In genomic region chr6:37541171-37541570, GRCm38 (mm10) we compare ENCODE assay signal across 23 mouse cellular contexts. TPM values are rescaled to one million over a fixed set of nuclear protein-coding genes. Genes with fewer than 3 reads are reported as not detected.
DNase-seq lines count a peak whose midpoint lies in the region; ATAC-seq and TF ChIP-seq lines count a peak whose summit lies in the region.
"Had no signal": no experiment of that assay in that cellular context is flagged by ENCODE, and none has a peak within 500 bp of the region (broad histone marks: within the 10 kb centered on the region; RNA-seq: fewer than 3 reads in every experiment).

No protein-coding gene starts in this region.

- no peaks in the 10 kb centered on the region for H3K36me3 ChIP-seq in kidney, embryonic 15.5 days
- no peaks in the 10 kb centered on the region for H3K36me3 ChIP-seq in liver, postnatal 0 days (replicated peaks; ENCODE audit: insufficient read depth, low read length)
- H3K36me3 ChIP-seq in liver, embryonic 11.5 days (ENCODE audit: control insufficient read depth, insufficient read depth, low read length): no peaks in the 10 kb centered on the region
- no peaks in the 10 kb centered on the region for H3K36me3 ChIP-seq in midbrain, embryonic 11.5 days (ENCODE audit: control insufficient read depth, insufficient read depth, low read length)
- H3K36me3 ChIP-seq: embryonic facial prominence, embryonic 10.5 days; heart, embryonic 13.5 days had no signal

- 58% methylated on average over 3 of the region's 3 CpGs for WGBS in kidney, embryonic 15.5 days
- WGBS in liver, postnatal 0 days (ENCODE audit: insufficient replicate concordance): 54% methylated on average over 3 of the region's 3 CpGs
- 79% methylated on average over 3 of the region's 3 CpGs for WGBS in liver, embryonic 11.5 days
- WGBS in midbrain, embryonic 11.5 days: 93% methylated on average over 3 of the region's 3 CpGs

- H3K27me3 ChIP-seq in kidney, embryonic 15.5 days: no peaks in the 10 kb centered on the region
- H3K27me3 ChIP-seq in liver, postnatal 0 days (ENCODE audit: insufficient read depth, low read length): no peaks in the 10 kb centered on the region
- no peaks in the 10 kb centered on the region for H3K27me3 ChIP-seq in liver, embryonic 11.5 days (replicated peaks; ENCODE audit: control insufficient read depth, insufficient read depth, low read length)
- H3K27me3 ChIP-seq in midbrain, embryonic 11.5 days (ENCODE audit: control insufficient read depth, insufficient read depth, low read length): no peaks in the 10 kb centered on the region
- H3K27me3 ChIP-seq: CH12.LX; forebrain, embryonic 13.5 days; heart, embryonic 13.5 days; Patski had no signal

- no peak for TF ChIP-seq EP300 in liver, postnatal 0 days (IDR thresholded peaks at IDR 0.05; ENCODE audit: low read depth)

- H3K9me3 ChIP-seq in kidney, embryonic 15.5 days (replicated peaks): no peaks in the 10 kb centered on the region
- no peaks in the 10 kb centered on the region for H3K9me3 ChIP-seq in liver, postnatal 0 days (ENCODE audit: low read length)
- no peaks in the 10 kb centered on the region for H3K9me3 ChIP-seq in liver, embryonic 11.5 days (ENCODE audit: control insufficient read depth, low read length)
- no peaks in the 10 kb centered on the region for H3K9me3 ChIP-seq in midbrain, embryonic 11.5 days (ENCODE audit: control insufficient read depth, low read length)
- H3K9me3 ChIP-seq: embryonic facial prominence, embryonic 10.5 days; forebrain, embryonic 13.5 days; heart, embryonic 13.5 days had no signal

- no peaks in the 10 kb centered on the region for H3K4me1 ChIP-seq in kidney, embryonic 15.5 days
- peaks cover 2% of the 10 kb centered on the region; the same call in 1 of the 2 replicates for H3K4me1 ChIP-seq in liver, postnatal 0 days (ENCODE audit: insufficient read depth)
- H3K4me1 ChIP-seq in liver, embryonic 11.5 days (replicated peaks; ENCODE audit: control insufficient read depth, insufficient read depth, low read length): no peaks in the 10 kb centered on the region
- no peaks in the 10 kb centered on the region for H3K4me1 ChIP-seq in midbrain, embryonic 11.5 days (ENCODE audit: control insufficient read depth, insufficient read depth, low read length)
- H3K4me1 ChIP-seq: forebrain, embryonic 13.5 days had no signal

- ATAC-seq in kidney, embryonic 15.5 days (replicated peaks; ENCODE audit: low FRiP score): no peak
- ATAC-seq in liver, postnatal 0 days: peak; percentile 28
- ATAC-seq in liver, embryonic 11.5 days (replicated peaks; ENCODE audit: low FRiP score): no peak
- no peak for ATAC-seq in midbrain, embryonic 11.5 days (ENCODE audit: low FRiP score)
- ATAC-seq: activated CD4-positive, CD25-positive, alpha-beta regulatory T cell, adult 4 months; forebrain, embryonic 13.5 days; forebrain, postnatal 0 days; Patski had no signal

- no peak overlapping the region for H3K4me2 ChIP-seq in kidney, embryonic 15.5 days
- H3K4me2 ChIP-seq in liver, postnatal 0 days (ENCODE audit: low read depth, low read length): no peak overlapping the region
- no peak overlapping the region for H3K4me2 ChIP-seq in liver, embryonic 11.5 days
- no peak overlapping the region for H3K4me2 ChIP-seq in midbrain, embryonic 11.5 days
- H3K4me2 ChIP-seq: forebrain, embryonic 13.5 days; heart, embryonic 13.5 days had no signal

- H3K9ac ChIP-seq in kidney, embryonic 15.5 days: no peak overlapping the region
- no peak overlapping the region for H3K9ac ChIP-seq in liver, postnatal 0 days (replicated peaks)
- H3K9ac ChIP-seq in liver, embryonic 11.5 days (ENCODE audit: low read depth, low read length): no peak overlapping the region
- H3K9ac ChIP-seq in midbrain, embryonic 11.5 days (ENCODE audit: low read length): no peak overlapping the region
- H3K9ac ChIP-seq: forebrain, embryonic 13.5 days; forebrain, postnatal 0 days; heart, embryonic 13.5 days had no signal

- H3K4me3 ChIP-seq in kidney, embryonic 15.5 days (replicated peaks): no peak overlapping the region
- no peak overlapping the region for H3K4me3 ChIP-seq in liver, postnatal 0 days (ENCODE audit: low read depth, low read length)
- no peak overlapping the region for H3K4me3 ChIP-seq in liver, embryonic 11.5 days (ENCODE audit: low read depth, low read length)
- no peak overlapping the region for H3K4me3 ChIP-seq in midbrain, embryonic 11.5 days (ENCODE audit: low read depth, low read length)
- H3K4me3 ChIP-seq: embryonic facial prominence, embryonic 10.5 days; forebrain, embryonic 13.5 days; gastrocnemius, adult 2 months; heart, embryonic 13.5 days had no signal

- no peak overlapping the region for H3K27ac ChIP-seq in kidney, embryonic 15.5 days
- H3K27ac ChIP-seq in liver, postnatal 0 days (ENCODE audit: low read depth): peak overlapping the region; percentile 83
- H3K27ac ChIP-seq in liver, embryonic 11.5 days (ENCODE audit: low read depth, low read length): no peak overlapping the region
- H3K27ac ChIP-seq in midbrain, embryonic 11.5 days (ENCODE audit: low read depth, low read length): no peak overlapping the region
- H3K27ac ChIP-seq: embryonic facial prominence, embryonic 10.5 days; forebrain, embryonic 13.5 days; gastrocnemius, adult 2 months; heart, embryonic 13.5 days had no signal

- peak; percentile 47 for DNase-seq in kidney, adult 18-20 months
- DNase-seq in liver, postnatal 0 days: no peak
- no peak for DNase-seq in liver, embryonic 11.5 days (ENCODE audit: low spot score)
- peak; percentile 60 to 80 for DNase-seq in kidney, postnatal 25 days
- no peak for DNase-seq in midbrain, embryonic 11.5 days (ENCODE audit: low spot score, missing footprints)
- DNase-seq: adrenal gland, postnatal 14 days; cerebellum, adult 11-12 months; cerebellum, adult 9-11 months; forebrain, postnatal 0 days; gastrocnemius, adult 2 months; gastrocnemius, postnatal 25 days; heart, adult 11 months; heart, postnatal 36 days had no signal

- no peak for TF ChIP-seq CTCF in liver, postnatal 0 days (IDR thresholded peaks at IDR 0.05; ENCODE audit: low read depth)

RNA-seq across cellular contexts. Expression of gene Akr1d1, which starts 11.2 kb away (rescaled TPM):
- polyA plus RNA-seq in kidney, embryonic 15.5 days (2015; fragmentation: Nextera tagmentation; extraction: Ambion mirVana): 0.64 and 0.88 TPM in 2 replicates
- polyA plus RNA-seq in liver, postnatal 0 days (2015; fragmentation: Nextera tagmentation; extraction: Ambion mirVana): 74.3 and 79.1 TPM in 2 replicates
- 0.15 and 0.26 TPM in 2 replicates for polyA plus RNA-seq in liver, embryonic 11.5 days (2014; fragmentation: Nextera tagmentation; extraction: Ambion mirVana)
- not detected in 2 replicates for polyA plus RNA-seq in midbrain, embryonic 11.5 days (2014; fragmentation: Nextera tagmentation; extraction: Ambion mirVana)
- polyA plus RNA-seq: activated CD4-positive, CD25-positive, alpha-beta regulatory T cell, adult 4 months; embryonic facial prominence, embryonic 10.5 days; embryonic facial prominence, embryonic 14.5 days; forebrain, embryonic 13.5 days; forebrain, postnatal 0 days; heart, embryonic 13.5 days; heart, postnatal 0 days; hindbrain, embryonic 11.5 days; Patski had no signal

Comparison
In these comparisons a context has a peak if more than half of its experiments do, and no peak if none do; other contexts are left out.
1. RNA of gene Akr1d1, which starts 11.2 kb away (polyA plus RNA-seq): 74.3 to 79.1 TPM in liver, postnatal 0 days; 0.64 to 0.88 TPM in kidney, embryonic 15.5 days, 0.15 to 0.26 TPM in liver, embryonic 11.5 days and not detected in midbrain, embryonic 11.5 days; every median in the first group is over 10 times any median in the second.
2. DNase-seq: peak in kidney, adult 18-20 months (single experiment) and kidney, postnatal 25 days (2 of 2); none in liver, postnatal 0 days (single experiment), liver, embryonic 11.5 days (single experiment) and midbrain, embryonic 11.5 days (single experiment).